Comparison of ENCODE assay signal across 15 mouse cellular contexts in the genomic region with DNA sequence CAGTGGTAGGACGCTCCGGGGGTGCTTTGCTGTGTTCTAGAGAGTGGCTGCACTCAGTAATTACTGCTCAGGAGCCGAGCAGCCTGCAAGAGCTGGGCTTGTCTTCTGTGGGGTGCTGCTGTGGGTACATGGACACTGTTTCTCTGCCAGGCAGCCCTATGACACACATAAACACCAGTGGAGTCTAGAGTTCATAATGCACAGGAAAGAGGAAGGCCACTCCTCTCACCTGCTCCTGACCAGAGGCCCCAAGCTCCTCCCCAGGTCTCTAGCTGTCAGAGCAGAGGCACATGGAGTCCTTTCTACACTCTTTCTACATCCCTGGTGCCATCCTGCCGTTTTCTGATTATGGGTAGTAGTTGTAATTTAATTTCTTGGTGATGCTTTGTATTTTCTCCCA.
"Had no signal": no experiment of that assay in that cellular context is flagged by ENCODE, and none has a peak within 500 bp of the region (broad histone marks: within the 10 kb centered on the region; RNA-seq: fewer than 3 reads in every experiment).

No protein-coding gene starts in this region.

- H3K9ac ChIP-seq: kidney, embryonic 15.5 days; limb, embryonic 12.5 days; liver, embryonic 14.5 days; midbrain, embryonic 15.5 days; neural tube, embryonic 12.5 days had no signal

- H3K36me3 ChIP-seq: midbrain, embryonic 15.5 days had no signal

- H3K9me3 ChIP-seq: kidney, embryonic 15.5 days; limb, embryonic 12.5 days; megakaryocyte, embryonic 14.5 days; midbrain, embryonic 15.5 days; neural tube, embryonic 12.5 days had no signal

- H3K4me3 ChIP-seq: kidney, embryonic 15.5 days; layer of hippocampus, adult 2 months; limb, embryonic 12.5 days; megakaryocyte, embryonic 14.5 days; midbrain, embryonic 15.5 days; neural tube, embryonic 12.5 days had no signal

- ATAC-seq: midbrain, embryonic 15.5 days had no signal

- H3K4me1 ChIP-seq: midbrain, embryonic 15.5 days; neural tube, embryonic 12.5 days had no signal

- DNase-seq: kidney, postnatal 4 days; liver; lung, adult 2 months; lung, postnatal 10 days; lung, postnatal 4 days; thymus, adult 2 months; thymus, postnatal 25 days had no signal

- H3K4me2 ChIP-seq: kidney, embryonic 15.5 days; limb, embryonic 12.5 days; midbrain, embryonic 11.5 days; midbrain, embryonic 15.5 days; neural tube, embryonic 12.5 days had no signal

- H3K27ac ChIP-seq: kidney, embryonic 15.5 days; layer of hippocampus, adult 2 months; limb, embryonic 12.5 days; liver, embryonic 14.5 days; midbrain, embryonic 15.5 days; neural tube, embryonic 12.5 days had no signal

- H3K27me3 ChIP-seq: kidney, embryonic 15.5 days; megakaryocyte, embryonic 14.5 days; midbrain, embryonic 15.5 days; neural tube, embryonic 12.5 days had no signal
